Mouse (Mus musculus): ENCODE results near the gene Slc39a8. TPM values are rescaled to one million over a fixed set of nuclear protein-coding genes. Genes with fewer than 3 reads are reported as not detected.

Gene Slc39a8
- polyA plus RNA-seq (2016; fragmentation: Nextera tagmentation; extraction: Ambion mirVana), result 14.6 and 16.1 TPM in 2 replicates

- peak; percentile 91 for ATAC-seq (ENCODE audit: low FRiP score, low read depth)
- Histone ChIP-seq H3K4me3 (peak within 1 kb of the TSS; percentile 56), H3K4me2 (replicated peaks) (peak within 1 kb of the TSS; percentile 96), H3K27ac (no peak within 1 kb of the TSS), H3K9ac (peak within 1 kb of the TSS; percentile 67), H3K4me1 (peaks cover 13% of the 10 kb centered on the region; the same call in 1 of the 2 replicates), H3K27me3 (replicated peaks) (0 out of 2 replicates have a peak, but pooled peaks cover 3% of the 10 kb centered on the region), H3K36me3 (no peaks in the 10 kb centered on the region), H3K9me3 (no peaks in the 10 kb centered on the region)
- 5% methylated on average over 22 of the region's 22 CpGs for WGBS
Measured at GRCm38 (mm10) chr3:135825016-135825753, at the start of gene Slc39a8. TSS of gene Slc39a8 (plus strand) at chr3:135825279.

- H3K27me3 ChIP-seq (replicated peaks), result no peaks in the 10 kb centered on the region
- WGBS, result 91% methylated on average over 7 of the region's 7 CpGs
- H3K4me1 ChIP-seq, result no peaks in the 10 kb centered on the region
- no peaks in the 10 kb centered on the region for H3K9me3 ChIP-seq
- no peak overlapping the region for H3K4me3 ChIP-seq
- H3K9ac ChIP-seq, result no peak overlapping the region
- no peaks in the 10 kb centered on the region for H3K36me3 ChIP-seq
- H3K27ac ChIP-seq, result no peak overlapping the region
- ATAC-seq (ENCODE audit: low FRiP score, low read depth), result no peak
- H3K4me2 ChIP-seq (replicated peaks), result no peak overlapping the region
Measured at GRCm38 (mm10) chr3:135785065-135785464, 40.0 kb upstream of the Slc39a8 start.

GRCm38 (mm10) chr3:135796117-135796516, 29.0 kb upstream of the Slc39a8 start:
- Histone ChIP-seq H3K4me1 (no peaks in the 10 kb centered on the region), H3K9me3 (no peaks in the 10 kb centered on the region), H3K4me3 (no peak overlapping the region), H3K36me3 (no peaks in the 10 kb centered on the region), H3K9ac (no peak overlapping the region), H3K4me2 (replicated peaks) (no peak overlapping the region), H3K27ac (no peak overlapping the region), H3K27me3 (replicated peaks) (no peaks in the 10 kb centered on the region)
- no peak for ATAC-seq (ENCODE audit: low FRiP score, low read depth)
- WGBS, result 94% methylated on average over 6 of the region's 6 CpGs

- Histone ChIP-seq H3K27me3 (replicated peaks) (no peaks in the 10 kb centered on the region), H3K4me1 (no peaks in the 10 kb centered on the region), H3K36me3 (no peaks in the 10 kb centered on the region), H3K27ac (no peak overlapping the region), H3K9ac (no peak overlapping the region), H3K9me3 (no peaks in the 10 kb centered on the region), H3K4me2 (replicated peaks) (no peak overlapping the region), H3K4me3 (no peak overlapping the region)
- 73% methylated on average over 3 of the region's 3 CpGs for WGBS
- no peak for ATAC-seq (ENCODE audit: low FRiP score, low read depth)
Measured at GRCm38 (mm10) chr3:135798241-135798640, 26.8 kb upstream of the Slc39a8 start.

- no peak for ATAC-seq (ENCODE audit: low FRiP score, low read depth)
- no peaks in the 10 kb centered on the region for H3K9me3 ChIP-seq
- no peak overlapping the region for H3K4me2 ChIP-seq (replicated peaks)
- no peaks in the 10 kb centered on the region for H3K4me1 ChIP-seq
- WGBS, result 66% methylated on average over 1 of the region's 1 CpGs
- no peak overlapping the region for H3K27ac ChIP-seq
- no peak overlapping the region for H3K9ac ChIP-seq
- H3K27me3 ChIP-seq (replicated peaks), result no peaks in the 10 kb centered on the region
- H3K36me3 ChIP-seq, result no peaks in the 10 kb centered on the region
- no peak overlapping the region for H3K4me3 ChIP-seq
Measured at GRCm38 (mm10) chr3:135798665-135799064, 26.4 kb upstream of the Slc39a8 start.

- H3K27ac ChIP-seq, result no peak overlapping the region
- 89% methylated on average over 14 of the region's 14 CpGs for WGBS
- no peaks in the 10 kb centered on the region for H3K36me3 ChIP-seq
- H3K4me3 ChIP-seq, result no peak overlapping the region
- H3K4me1 ChIP-seq, result no peaks in the 10 kb centered on the region
- H3K27me3 ChIP-seq (replicated peaks), result no peaks in the 10 kb centered on the region
- no peak for ATAC-seq (ENCODE audit: low FRiP score, low read depth)
- no peaks in the 10 kb centered on the region for H3K9me3 ChIP-seq
- no peak overlapping the region for H3K9ac ChIP-seq
- H3K4me2 ChIP-seq (replicated peaks), result no peak overlapping the region
Measured at GRCm38 (mm10) chr3:135814665-135815064, 10.4 kb upstream of the Slc39a8 start.

- Histone ChIP-seq H3K9ac (no peak overlapping the region), H3K4me2 (replicated peaks) (no peak overlapping the region), H3K27me3 (replicated peaks) (no peaks in the 10 kb centered on the region), H3K9me3 (no peaks in the 10 kb centered on the region), H3K27ac (no peak overlapping the region), H3K36me3 (no peaks in the 10 kb centered on the region), H3K4me3 (no peak overlapping the region), H3K4me1 (no peaks in the 10 kb centered on the region)
- ATAC-seq (ENCODE audit: low FRiP score, low read depth), result no peak
- WGBS, result 89% methylated on average over 5 of the region's 5 CpGs
Measured at GRCm38 (mm10) chr3:135815973-135816727, 8.9 kb upstream of the Slc39a8 start.

GRCm38 (mm10) chr3:135817124-135817523, 8.0 kb upstream of the Slc39a8 start:
- Histone ChIP-seq H3K9ac (no peak overlapping the region), H3K36me3 (no peaks in the 10 kb centered on the region), H3K27me3 (replicated peaks) (no peaks in the 10 kb centered on the region), H3K4me2 (replicated peaks) (no peak overlapping the region), H3K4me1 (no peaks in the 10 kb centered on the region), H3K27ac (no peak overlapping the region), H3K9me3 (no peaks in the 10 kb centered on the region), H3K4me3 (no peak overlapping the region)
- ATAC-seq (ENCODE audit: low FRiP score, low read depth), result no peak
- 83% methylated on average over 1 of the region's 1 CpGs for WGBS

- Histone ChIP-seq H3K4me3 (no peak overlapping the region), H3K4me2 (replicated peaks) (peak overlapping the region; percentile 96), H3K27me3 (replicated peaks) (0 out of 2 replicates have a peak, but pooled peaks cover 3% of the 10 kb centered on the region), H3K36me3 (no peaks in the 10 kb centered on the region), H3K4me1 (peaks cover 13% of the 10 kb centered on the region; the same call in 1 of the 2 replicates), H3K9ac (no peak overlapping the region), H3K9me3 (no peaks in the 10 kb centered on the region), H3K27ac (no peak overlapping the region)
- ATAC-seq (ENCODE audit: low FRiP score, low read depth), result no peak
- 47% methylated on average over 3 of the region's 4 CpGs for WGBS
Measured at GRCm38 (mm10) chr3:135824436-135824835, 643 bp upstream of the Slc39a8 start.

- 0 out of 2 replicates have a peak, but pooled peaks cover 3% of the 10 kb centered on the region for H3K27me3 ChIP-seq (replicated peaks)
- H3K36me3 ChIP-seq, result no peaks in the 10 kb centered on the region
- under 1% methylated on average over 57 of the region's 57 CpGs for WGBS
- H3K4me1 ChIP-seq, result peaks cover 13% of the 10 kb centered on the region; the same call in 1 of the 2 replicates
- H3K9me3 ChIP-seq, result no peaks in the 10 kb centered on the region
- H3K4me2 ChIP-seq (replicated peaks), result peak overlapping the region; percentile 96
- no peak overlapping the region for H3K27ac ChIP-seq
- H3K4me3 ChIP-seq, result peak overlapping the region; percentile 56
- H3K9ac ChIP-seq, result peak overlapping the region; percentile 67
- peak; percentile 77 for ATAC-seq (ENCODE audit: low FRiP score, low read depth)
Measured at GRCm38 (mm10) chr3:135825754-135826683, 940 bp downstream of the Slc39a8 start.

- Histone ChIP-seq H3K27ac (no peak overlapping the region), H3K4me1 (peaks cover 13% of the 10 kb centered on the region; the same call in 1 of the 2 replicates), H3K4me3 (peak overlapping the region; percentile 56), H3K4me2 (replicated peaks) (peak overlapping the region; percentile 96), H3K27me3 (replicated peaks) (0 out of 2 replicates have a peak, but pooled peaks cover 3% of the 10 kb centered on the region), H3K9me3 (no peaks in the 10 kb centered on the region), H3K9ac (peak overlapping the region; percentile 67), H3K36me3 (no peaks in the 10 kb centered on the region)
- WGBS, result 24% methylated on average over 12 of the region's 12 CpGs
- ATAC-seq (ENCODE audit: low FRiP score, low read depth), result no peak
Measured at GRCm38 (mm10) chr3:135826684-135827249, 1.7 kb downstream of the Slc39a8 start.

All from neural tube, embryonic 12.5 days (tissue).